ENCODE assay signal across 8 mouse cellular contexts in the genomic region with DNA sequence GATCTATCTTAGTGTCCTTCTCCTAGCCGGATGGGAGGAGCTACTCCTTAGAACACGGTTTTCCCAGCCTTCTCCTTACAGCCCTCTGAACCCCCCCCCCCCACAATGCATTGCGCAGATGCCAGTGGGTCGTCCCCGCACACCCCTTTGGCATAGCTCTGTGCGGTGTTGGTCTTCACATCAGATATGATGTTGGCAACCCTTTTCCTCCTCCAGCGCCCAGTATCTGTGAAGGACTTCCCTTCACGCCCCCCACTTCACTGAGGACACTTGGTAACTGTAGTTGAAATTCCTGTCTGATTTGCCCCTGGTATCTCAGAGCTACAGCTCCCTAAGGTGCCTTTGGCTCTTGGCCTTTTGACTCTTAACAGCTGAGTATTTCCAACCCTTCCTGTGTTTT. TPM values are rescaled to one million over a fixed set of nuclear protein-coding genes. Genes with fewer than 3 reads are reported as not detected.
DNase-seq lines count a peak whose midpoint lies in the region; ATAC-seq and TF ChIP-seq lines count a peak whose summit lies in the region.
"Had no signal": no experiment of that assay in that cellular context is flagged by ENCODE, and none has a peak within 500 bp of the region (broad histone marks: within the 10 kb centered on the region; RNA-seq: fewer than 3 reads in every experiment).

No protein-coding gene starts in this region.

- peaks cover 37% of the 10 kb centered on the region for H3K4me1 ChIP-seq in kidney, embryonic 14.5 days (ENCODE audit: control insufficient read depth, insufficient read depth, low read length)
- H3K4me1 ChIP-seq in embryonic facial prominence, embryonic 15.5 days: peaks cover 29% of the 10 kb centered on the region
- H3K4me1 ChIP-seq in intestine, postnatal 0 days (replicated peaks; ENCODE audit: control insufficient read depth, insufficient read depth, low read length): no peaks in the 10 kb centered on the region; the same call in 1 of the 2 replicates
- H3K4me1 ChIP-seq in midbrain, embryonic 15.5 days: peaks cover 23% of the 10 kb centered on the region

- H3K36me3 ChIP-seq in kidney, embryonic 14.5 days (ENCODE audit: control insufficient read depth, insufficient read depth, low read length): peaks cover 49% of the 10 kb centered on the region
- peaks cover 33% of the 10 kb centered on the region for H3K36me3 ChIP-seq in embryonic facial prominence, embryonic 15.5 days
- H3K36me3 ChIP-seq in intestine, postnatal 0 days (ENCODE audit: control insufficient read depth, insufficient read depth): peaks cover 32% of the 10 kb centered on the region
- no peaks in the 10 kb centered on the region for H3K36me3 ChIP-seq in midbrain, embryonic 15.5 days (replicated peaks)

- ATAC-seq in kidney, embryonic 14.5 days (ENCODE audit: low FRiP score, low TSS enrichment): no peak
- no peak for ATAC-seq in embryonic facial prominence, embryonic 15.5 days (ENCODE audit: insufficient number of reproducible peaks, low FRiP score, low TSS enrichment, low read depth)
- no peak for ATAC-seq in intestine, postnatal 0 days
- no peak for ATAC-seq in midbrain, embryonic 15.5 days (replicated peaks)

- H3K4me2 ChIP-seq in kidney, embryonic 14.5 days (replicated peaks; ENCODE audit: low read depth, low read length): peak overlapping the region; percentile 56
- peak overlapping the region; percentile 61; the same call in 1 of the 2 replicates for H3K4me2 ChIP-seq in embryonic facial prominence, embryonic 15.5 days (replicated peaks)
- H3K4me2 ChIP-seq in intestine, postnatal 0 days (replicated peaks; ENCODE audit: low read depth): peak overlapping the region; percentile 35; the same call in 1 of the 2 replicates
- peak overlapping the region; percentile 93 for H3K4me2 ChIP-seq in midbrain, embryonic 15.5 days

- peak overlapping the region; percentile 95 for H3K4me3 ChIP-seq in kidney, embryonic 14.5 days (ENCODE audit: low read length)
- no peak overlapping the region; the same call in 1 of the 2 replicates for H3K4me3 ChIP-seq in embryonic facial prominence, embryonic 15.5 days (replicated peaks)
- H3K4me3 ChIP-seq in intestine, postnatal 0 days (ENCODE audit: low read depth, low read length): no peak overlapping the region
- H3K4me3 ChIP-seq in midbrain, embryonic 15.5 days: no peak overlapping the region

- no peaks in the 10 kb centered on the region for H3K9me3 ChIP-seq in kidney, embryonic 14.5 days (ENCODE audit: control insufficient read depth, low read length)
- no peaks in the 10 kb centered on the region for H3K9me3 ChIP-seq in embryonic facial prominence, embryonic 15.5 days (replicated peaks)
- no peaks in the 10 kb centered on the region for H3K9me3 ChIP-seq in intestine, postnatal 0 days (ENCODE audit: control insufficient read depth)
- no peaks in the 10 kb centered on the region for H3K9me3 ChIP-seq in midbrain, embryonic 15.5 days

- no peak for DNase-seq in kidney, postnatal 10 days
- no peak for DNase-seq in cerebellum, adult 11 months
- DNase-seq in urinary bladder, postnatal 10 days (ENCODE audit: low spot score): no peak
- DNase-seq: kidney, postnatal 25 days had no signal

- 68% methylated on average over 8 of the region's 8 CpGs for WGBS in kidney, embryonic 14.5 days
- 78% methylated on average over 8 of the region's 8 CpGs for WGBS in embryonic facial prominence, embryonic 15.5 days
- WGBS in intestine, postnatal 0 days: 80% methylated on average over 8 of the region's 8 CpGs
- WGBS in midbrain, embryonic 15.5 days: 62% methylated on average over 8 of the region's 8 CpGs

- no peak for TF ChIP-seq CTCF in intestine, postnatal 0 days (IDR thresholded peaks at IDR 0.05; ENCODE audit: low read depth)

- H3K9ac ChIP-seq in kidney, embryonic 14.5 days (ENCODE audit: low read depth, low read length): peak overlapping the region; percentile 34; the same call in 1 of the 2 replicates
- H3K9ac ChIP-seq in embryonic facial prominence, embryonic 15.5 days: no peak overlapping the region
- H3K9ac ChIP-seq in intestine, postnatal 0 days (ENCODE audit: low read depth, low read length): no peak overlapping the region
- H3K9ac ChIP-seq in midbrain, embryonic 15.5 days: no peak overlapping the region

- H3K27ac ChIP-seq in kidney, embryonic 14.5 days (ENCODE audit: low read depth, low read length): no peak overlapping the region
- no peak overlapping the region for H3K27ac ChIP-seq in embryonic facial prominence, embryonic 15.5 days (replicated peaks)
- no peak overlapping the region for H3K27ac ChIP-seq in intestine, postnatal 0 days (ENCODE audit: low read depth, low read length)
- no peak overlapping the region for H3K27ac ChIP-seq in midbrain, embryonic 15.5 days

- no peaks in the 10 kb centered on the region for H3K27me3 ChIP-seq in kidney, embryonic 14.5 days (ENCODE audit: control insufficient read depth, insufficient read depth, low read length)
- H3K27me3 ChIP-seq in embryonic facial prominence, embryonic 15.5 days: no peaks in the 10 kb centered on the region
- H3K27me3 ChIP-seq in intestine, postnatal 0 days (replicated peaks; ENCODE audit: control insufficient read depth, insufficient read depth, low read length): no peaks in the 10 kb centered on the region
- 0 out of 2 replicates have a peak, but pooled peaks cover 7% of the 10 kb centered on the region for H3K27me3 ChIP-seq in midbrain, embryonic 15.5 days (replicated peaks)

RNA-seq across cellular contexts. Expression of a gene that starts 4.2 kb away (rescaled TPM):
- 41.7 and 49.8 TPM in 2 replicates for polyA plus RNA-seq in kidney, embryonic 14.5 days (2014; fragmentation: Nextera tagmentation; extraction: Ambion mirVana)
- polyA plus RNA-seq in embryonic facial prominence, embryonic 15.5 days (2015; fragmentation: Nextera tagmentation; extraction: Ambion mirVana): 17.0 and 18.7 TPM in 2 replicates
- 7.9 and 9.2 TPM in 2 replicates for polyA plus RNA-seq in intestine, postnatal 0 days (2015; fragmentation: Nextera tagmentation; extraction: Ambion mirVana)
- polyA plus RNA-seq in midbrain, embryonic 15.5 days (2015; fragmentation: Nextera tagmentation; extraction: Ambion mirVana): 7.1 and 7.9 TPM in 2 replicates

Comparison
In these comparisons a context has a peak if more than half of its experiments do, and no peak if none do; other contexts are left out.
1. H3K4me2 ChIP-seq: peak in every context shown above with its lines; median percentile 93 in midbrain, embryonic 15.5 days; 61 in embryonic facial prominence, embryonic 15.5 days; 56 in kidney, embryonic 14.5 days; 35 in intestine, postnatal 0 days.